Mouse (Mus musculus) kidney, adult 2 months (tissue): ENCODE measurements at regions not wholly inside any gene's neighbourhood (a gene's known extent, or its start where the extent isn't known, plus 50 kb on each side); places are given as distances from the start of the nearest gene placed in this dataset.

ENCODE experiments used
- DNase-seq: peaks from one replicate; pipeline ENCODE4 v3.0.0; 2021
- H3K27ac ChIP-seq: fragments of 200-500 bp; 2 replicates; pipeline ENCODE4 v1.5.1; 2012; ENCODE audit warnings: low read depth, low read length, control low read depth, inconsistent platforms; ENCODE audit not compliant: insufficient read depth
- H3K27me3 ChIP-seq: fragments of 200-500 bp; replicated peaks from 2 replicates; pipeline ENCODE4 v1.6.1; 2012; ENCODE audit warnings: mild to moderate bottlenecking, moderate library complexity, low read length, inconsistent platforms; ENCODE audit not compliant: control insufficient read depth, insufficient read depth
- H3K36me3 ChIP-seq: fragments of 200-500 bp; 2 replicates; pipeline ENCODE4 v1.6.1; 2012; ENCODE audit warnings: mild to moderate bottlenecking, moderate library complexity, low read length, inconsistent platforms; ENCODE audit not compliant: control insufficient read depth, insufficient read depth
- H3K4me1 ChIP-seq: fragments of 200-500 bp; 2 replicates; pipeline ENCODE4 v1.6.1; 2011; ENCODE audit warnings: low read length; ENCODE audit not compliant: control insufficient read depth, insufficient read depth
- H3K4me3 ChIP-seq: fragments of 200-500 bp; 2 replicates; pipeline ENCODE4 v1.5.1; 2011; ENCODE audit warnings: mild to moderate bottlenecking, low read depth, low read length, control low read depth; ENCODE audit not compliant: insufficient read depth
- CTCF ChIP-seq: fragments of 200-500 bp; conservative IDR thresholded peaks from 2 replicates; pipeline ENCODE4 v1.5.1; 2011; ENCODE audit warnings: low read depth, mild to moderate bottlenecking, control low read depth, low read length, moderate library complexity, mixed read lengths; ENCODE audit not compliant: insufficient read depth, insufficient read length
- POLR2A ChIP-seq: fragments of 200-500 bp; IDR thresholded peaks from one replicate; pipeline ENCODE4 v1.6.1; 2011; ENCODE audit warnings: low read depth, low read length, control low read depth
- WGBS: fragments of 180-500 bp; shearing (Covaris S2); methylation state at CpG from one replicate; pipeline ENCODE4 v1.1.7; 2018; 5-methylcytosine and 5-hydroxymethylcytosine counted together

DNA sequence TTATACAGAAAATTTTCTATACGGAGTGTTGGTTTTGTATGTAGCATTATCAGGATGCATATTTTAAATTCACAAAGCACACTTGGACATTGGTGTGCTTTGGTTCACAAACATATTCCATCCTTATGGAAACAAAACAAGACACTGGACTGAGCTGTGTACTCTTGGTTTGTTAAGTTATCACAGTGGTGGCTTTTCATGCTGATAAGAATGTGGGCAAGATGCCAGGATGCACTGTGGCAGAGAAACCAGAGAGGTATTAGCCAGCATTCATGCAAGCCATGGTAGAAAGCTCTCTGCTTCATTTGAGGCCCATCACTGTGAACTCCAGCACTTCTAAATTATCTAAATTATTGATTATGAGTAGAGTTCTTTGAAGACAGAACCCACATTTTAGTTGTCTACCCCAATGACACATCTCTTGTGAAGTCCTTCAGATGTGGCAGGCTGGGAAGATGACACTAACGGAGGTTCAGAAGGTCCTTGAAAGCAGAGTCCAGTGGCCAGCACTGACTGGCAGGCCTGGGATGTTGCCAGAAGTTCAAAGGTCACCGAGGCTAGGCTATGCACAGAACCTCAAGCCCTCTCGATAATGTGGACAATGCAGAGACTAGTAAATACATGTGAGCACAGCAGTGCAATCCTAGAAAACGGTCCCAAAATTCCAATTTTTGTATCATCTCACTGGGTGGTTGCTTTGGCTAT, 263.1 kb downstream of the Ccdc91 start:
- Histone ChIP-seq H3K36me3 (no peaks in the 10 kb centered on the region), H3K4me3 (no peak overlapping the region), H3K27me3 (no peaks in the 10 kb centered on the region), H3K27ac (no peak overlapping the region), H3K4me1 (no peaks in the 10 kb centered on the region)
- TF ChIP-seq POLR2A (no peak), CTCF (no peak)
- DNase-seq: peak; percentile 58
- WGBS: 80% methylated on average over 5 of the region's 5 CpGs

DNA sequence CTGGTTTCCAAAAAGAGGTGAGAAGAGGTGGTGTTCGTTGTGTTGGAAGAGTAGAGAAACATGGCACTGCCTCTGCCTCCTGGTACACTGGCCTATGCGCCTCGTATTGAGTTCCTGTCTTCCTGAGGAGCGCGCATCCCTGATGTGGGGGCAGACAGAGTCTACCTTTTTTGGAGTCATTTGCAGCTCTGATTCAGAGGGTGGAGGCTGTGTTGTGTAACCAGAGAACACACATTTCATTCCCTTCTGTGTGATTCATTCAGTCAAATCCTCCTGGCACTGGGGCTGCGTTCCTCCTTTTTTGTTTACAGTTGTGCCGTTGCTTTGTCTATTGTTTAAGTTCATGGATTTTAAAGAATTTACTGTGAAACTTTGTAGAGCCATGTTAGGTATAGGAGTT, 265.8 kb downstream of the Ccdc91 start:
- Histone ChIP-seq H3K4me1 (no peaks in the 10 kb centered on the region), H3K4me3 (no peak overlapping the region), H3K27ac (no peak overlapping the region), H3K27me3 (no peaks in the 10 kb centered on the region), H3K36me3 (no peaks in the 10 kb centered on the region)
- no peak for DNase-seq
- 72% methylated on average over 7 of the region's 7 CpGs for WGBS
- TF ChIP-seq POLR2A (no peak), CTCF (no peak)

GRCm38 (mm10) chr6:147744081-147744480, 268.5 kb downstream of the Ccdc91 start:
- H3K27ac ChIP-seq: no peak overlapping the region
- no peaks in the 10 kb centered on the region for H3K27me3 ChIP-seq
- H3K4me1 ChIP-seq: no peaks in the 10 kb centered on the region
- no peaks in the 10 kb centered on the region for H3K36me3 ChIP-seq
- no peak for TF ChIP-seq CTCF
- TF ChIP-seq POLR2A: no peak
- H3K4me3 ChIP-seq: no peak overlapping the region
- WGBS: 77% methylated on average over 3 of the region's 3 CpGs
- no peak for DNase-seq

DNA sequence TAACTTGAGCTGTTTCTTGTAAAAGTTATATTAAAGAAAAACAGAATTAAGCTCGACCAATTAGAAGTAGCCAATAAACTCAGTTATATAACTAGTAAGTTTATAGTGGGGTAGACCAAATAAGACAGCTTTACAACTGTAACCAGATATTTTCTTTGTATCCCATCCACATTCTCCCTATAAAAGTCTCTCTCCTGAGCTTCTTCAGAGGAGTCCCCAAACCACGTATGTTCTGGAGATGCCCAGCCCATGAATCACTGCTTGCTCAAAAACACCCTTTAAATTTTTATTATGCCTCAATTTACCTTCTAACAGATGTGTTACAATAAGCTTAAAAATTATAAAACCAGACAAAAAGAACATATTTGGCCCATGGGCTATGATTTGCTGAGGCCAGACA, 270.1 kb downstream of the Ccdc91 start:
- Histone ChIP-seq H3K4me3 (no peak overlapping the region), H3K27me3 (no peaks in the 10 kb centered on the region), H3K36me3 (no peaks in the 10 kb centered on the region), H3K27ac (no peak overlapping the region), H3K4me1 (no peaks in the 10 kb centered on the region)
- WGBS: 33% methylated on average over 2 of the region's 2 CpGs
- TF ChIP-seq CTCF (no peak), POLR2A (no peak)
- no peak for DNase-seq

- no peak for TF ChIP-seq POLR2A
- no peak for TF ChIP-seq CTCF
- Histone ChIP-seq H3K27ac (no peak overlapping the region), H3K4me3 (no peak overlapping the region), H3K27me3 (no peaks in the 10 kb centered on the region), H3K36me3 (no peaks in the 10 kb centered on the region), H3K4me1 (no peaks in the 10 kb centered on the region)
- no peak for DNase-seq
Observed at GRCm38 (mm10) chr6:147747945-147748344, 272.3 kb downstream of the Ccdc91 start.

- DNase-seq: peak; percentile 69
- Histone ChIP-seq H3K4me1 (no peaks in the 10 kb centered on the region), H3K27me3 (no peaks in the 10 kb centered on the region), H3K4me3 (no peak overlapping the region), H3K27ac (peak overlapping the region; percentile 85), H3K36me3 (no peaks in the 10 kb centered on the region)
- WGBS: 69% methylated on average over 2 of the region's 2 CpGs
- TF ChIP-seq POLR2A (no peak), CTCF (no peak)
Observed at GRCm38 (mm10) chr6:147752301-147752700, 276.7 kb downstream of the Ccdc91 start.

DNA sequence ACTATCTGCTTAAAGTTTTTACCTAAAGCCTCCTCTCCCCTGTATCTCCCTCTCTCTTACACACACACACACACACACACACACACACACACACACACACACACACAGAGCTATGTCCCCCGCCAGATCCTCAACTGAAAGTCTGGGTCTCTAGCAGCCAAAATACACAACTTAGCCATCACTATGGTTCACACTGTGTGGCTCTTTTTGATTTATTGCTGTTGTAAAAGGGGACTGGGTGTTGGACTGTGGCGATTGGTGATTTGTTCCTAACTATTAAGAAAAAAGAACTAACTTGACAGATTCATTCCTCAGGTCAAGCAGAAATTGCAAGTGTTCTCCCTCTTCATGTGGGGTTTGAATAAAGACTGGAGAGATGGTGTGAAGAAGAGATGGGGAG, 278.2 kb downstream of the Ccdc91 start:
- DNase-seq: no peak
- 56% methylated on average over 2 of the region's 2 CpGs for WGBS
- no peak overlapping the region for H3K27ac ChIP-seq
- H3K4me3 ChIP-seq: no peak overlapping the region
- H3K36me3 ChIP-seq: no peaks in the 10 kb centered on the region
- H3K4me1 ChIP-seq: no peaks in the 10 kb centered on the region
- H3K27me3 ChIP-seq: no peaks in the 10 kb centered on the region
- TF ChIP-seq CTCF (no peak), POLR2A (no peak)
